In the genomic region with DNA sequence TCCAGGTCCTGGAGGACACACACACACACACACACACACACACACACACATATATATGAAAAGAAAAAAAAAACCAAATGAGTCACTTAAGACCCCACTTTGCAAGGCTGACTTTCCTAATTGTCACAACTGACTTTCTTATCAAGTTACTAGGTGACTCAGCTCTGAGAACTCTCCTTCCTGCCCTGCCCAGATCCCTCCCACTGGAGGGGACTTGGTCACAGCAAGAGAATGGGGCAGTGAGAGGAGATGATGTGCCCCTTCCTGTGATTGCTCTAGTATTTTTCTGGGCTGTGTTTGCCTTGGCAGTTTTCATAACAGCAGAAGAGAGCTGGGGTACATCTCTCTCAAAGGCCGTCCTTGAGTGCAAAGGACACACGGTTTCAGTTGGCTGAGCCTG, we compare ENCODE assay signal across 10 mouse cellular contexts.
A peak's percentile ranks its signal among the peaks of the same experiment; 100 is the strongest.
DNase-seq lines count a peak whose midpoint lies in the region; ATAC-seq and TF ChIP-seq lines count a peak whose summit lies in the region.
"Had no signal": no experiment of that assay in that cellular context is flagged by ENCODE, and none has a peak within 500 bp of the region (broad histone marks: within the 10 kb centered on the region; RNA-seq: fewer than 3 reads in every experiment).

No protein-coding gene starts in this region.

- no peak for DNase-seq in heart, postnatal 25 days (ENCODE audit: low spot score)
- DNase-seq in testis, postnatal 10 days (ENCODE audit: low spot score) = no peak
- peak; percentile 46 for DNase-seq in heart, postnatal 0 days (ENCODE audit: low spot score)
- DNase-seq in layer of hippocampus, adult 9-11 months = no peak

- TF ChIP-seq CTCF in testis, adult 2 months (IDR thresholded peaks at IDR 0.05; ENCODE audit: control insufficient read depth, insufficient read depth, insufficient replicate concordance, low read depth, low read length) = no peak
- no peak for TF ChIP-seq CTCF in heart, postnatal 0 days (IDR thresholded peaks at IDR 0.05; ENCODE audit: low read depth)

- TF ChIP-seq POLR2A in testis, adult 2 months (IDR thresholded peaks at IDR 0.05; ENCODE audit: control insufficient read depth, low read depth, low read length) = no peak

- H3K27me3 ChIP-seq in heart, embryonic 11.5 days (ENCODE audit: control insufficient read depth, insufficient read depth, low read length) = no peaks in the 10 kb centered on the region
- no peaks in the 10 kb centered on the region for H3K27me3 ChIP-seq in testis, adult 2 months (ENCODE audit: control insufficient read depth, insufficient read depth, low read length)
- no peaks in the 10 kb centered on the region for H3K27me3 ChIP-seq in heart, postnatal 0 days (ENCODE audit: control insufficient read depth, insufficient read depth, low read length)
- no peaks in the 10 kb centered on the region for H3K27me3 ChIP-seq in forebrain, embryonic 12.5 days
- H3K27me3 ChIP-seq: embryonic facial prominence, embryonic 15.5 days had no signal

- no peak overlapping the region for H3K4me3 ChIP-seq in heart, embryonic 11.5 days (ENCODE audit: low read depth, low read length)
- H3K4me3 ChIP-seq in testis, adult 2 months (ENCODE audit: control insufficient read depth, low read depth, low read length) = no peak overlapping the region
- no peak overlapping the region for H3K4me3 ChIP-seq in heart, postnatal 0 days (ENCODE audit: low read depth, low read length)
- no peak overlapping the region for H3K4me3 ChIP-seq in forebrain, embryonic 12.5 days (replicated peaks)
- H3K4me3 ChIP-seq: embryonic facial prominence, embryonic 15.5 days had no signal

- WGBS in heart, embryonic 11.5 days (ENCODE audit: insufficient replicate concordance) = 59% methylated on average over 2 of the region's 2 CpGs
- WGBS in heart, postnatal 0 days = 45% methylated on average over 2 of the region's 2 CpGs
- WGBS in forebrain, embryonic 12.5 days = 88% methylated on average over 2 of the region's 2 CpGs

- H3K4me1 ChIP-seq in heart, embryonic 11.5 days (ENCODE audit: control insufficient read depth, insufficient read depth, low read length) = no peaks in the 10 kb centered on the region
- H3K4me1 ChIP-seq in testis, adult 2 months (ENCODE audit: control insufficient read depth, insufficient read depth, low read length) = no peaks in the 10 kb centered on the region
- H3K4me1 ChIP-seq in heart, postnatal 0 days (ENCODE audit: control insufficient read depth, insufficient read depth) = no peaks in the 10 kb centered on the region
- H3K4me1 ChIP-seq in forebrain, embryonic 12.5 days = no peaks in the 10 kb centered on the region

- H3K27ac ChIP-seq in heart, embryonic 11.5 days (ENCODE audit: low read depth, low read length) = peak overlapping the region; percentile 43
- H3K27ac ChIP-seq in testis, adult 2 months (ENCODE audit: control insufficient read depth, insufficient read depth, low read depth, low read length) = peak overlapping the region; percentile 49; the same call in 1 of the 2 replicates
- no peak overlapping the region for H3K27ac ChIP-seq in heart, postnatal 0 days (ENCODE audit: low read depth)
- no peak overlapping the region for H3K27ac ChIP-seq in forebrain, embryonic 12.5 days
- H3K27ac ChIP-seq: embryonic facial prominence, embryonic 15.5 days had no signal

- intact Hi-C loops in heart, postnatal 25 days (cut with DNase I) = no loop called here

- H3K36me3 ChIP-seq in heart, embryonic 11.5 days (ENCODE audit: control insufficient read depth, insufficient read depth, low read length) = no peaks in the 10 kb centered on the region
- no peaks in the 10 kb centered on the region for H3K36me3 ChIP-seq in testis, adult 2 months (ENCODE audit: control insufficient read depth, insufficient read depth, low read length)
- no peaks in the 10 kb centered on the region for H3K36me3 ChIP-seq in heart, postnatal 0 days (replicated peaks; ENCODE audit: control insufficient read depth, insufficient read depth, low read length)
- H3K36me3 ChIP-seq in forebrain, embryonic 12.5 days (replicated peaks) = no peaks in the 10 kb centered on the region
- H3K36me3 ChIP-seq: embryonic facial prominence, embryonic 15.5 days had no signal

- ATAC-seq in heart, embryonic 11.5 days (replicated peaks; ENCODE audit: insufficient number of reproducible peaks, low FRiP score, low TSS enrichment) = peak; percentile 42; the same call in 1 of the 2 replicates
- ATAC-seq in heart, postnatal 0 days (ENCODE audit: insufficient read depth, low read depth) = peak; percentile 68
- ATAC-seq in forebrain, embryonic 12.5 days (ENCODE audit: low FRiP score) = no peak
- ATAC-seq in monocyte, adult 5-6 weeks (replicated peaks; ENCODE audit: insufficient number of reproducible peaks, low FRiP score, low TSS enrichment, poor library complexity, severe bottlenecking) = no peak

- H3K9me3 ChIP-seq in heart, embryonic 11.5 days (replicated peaks; ENCODE audit: control insufficient read depth, low read length) = no peaks in the 10 kb centered on the region
- H3K9me3 ChIP-seq in heart, postnatal 0 days (replicated peaks; ENCODE audit: control insufficient read depth, low read length) = no peaks in the 10 kb centered on the region
- no peaks in the 10 kb centered on the region for H3K9me3 ChIP-seq in forebrain, embryonic 12.5 days
- H3K9me3 ChIP-seq: embryonic facial prominence, embryonic 15.5 days had no signal

- no peak overlapping the region for H3K9ac ChIP-seq in heart, embryonic 11.5 days (ENCODE audit: low read depth, low read length)
- H3K9ac ChIP-seq in heart, postnatal 0 days (replicated peaks; ENCODE audit: low read depth, low read length) = no peak overlapping the region
- H3K9ac ChIP-seq in forebrain, embryonic 12.5 days = no peak overlapping the region
- H3K9ac ChIP-seq: embryonic facial prominence, embryonic 15.5 days had no signal

- TF ChIP-seq EP300 in heart, postnatal 0 days (IDR thresholded peaks at IDR 0.05; ENCODE audit: low read depth) = no peak

- H3K4me2 ChIP-seq in heart, embryonic 11.5 days = no peak overlapping the region
- no peak overlapping the region for H3K4me2 ChIP-seq in heart, postnatal 0 days (ENCODE audit: low read depth, low read length)
- H3K4me2 ChIP-seq in forebrain, embryonic 12.5 days = no peak overlapping the region
- H3K4me2 ChIP-seq: embryonic facial prominence, embryonic 15.5 days; midbrain, embryonic 11.5 days had no signal

Comparison
In these comparisons a context has a peak if more than half of its experiments do, and no peak if none do; other contexts are left out.
1. H3K27ac ChIP-seq: peak in heart, embryonic 11.5 days (single experiment) and testis, adult 2 months (single experiment); none in heart, postnatal 0 days (single experiment) and forebrain, embryonic 12.5 days (single experiment).
2. ATAC-seq: peak in heart, embryonic 11.5 days (single experiment) and heart, postnatal 0 days (single experiment); none in forebrain, embryonic 12.5 days (single experiment) and monocyte, adult 5-6 weeks (single experiment).